Mouse (Mus musculus) heart, adult 2 months (tissue): ENCODE data around the gene 2610042L04Rik. TPM values are rescaled to one million over a fixed set of nuclear protein-coding genes. Genes with fewer than 3 reads are reported as not detected.
"Not testable (repeated sequence)": the region's sequence is repeated elsewhere in the genome, so short reads cannot be mapped to it uniquely, and the experiment has no call there.

Source experiments
- DNase-seq, 2 experiments: peaks; one replicate each; pipeline ENCODE4 v3.0.0; 2021
- H3K27ac ChIP-seq: fragments of 200-600 bp; 2 replicates; pipeline ENCODE4 v1.8.1; 2022
- H3K27me3 ChIP-seq: fragments of 200-500 bp; 2 replicates; pipeline ENCODE4 v1.6.1; 2012; ENCODE audit warnings: mild to moderate bottlenecking, low read length, inconsistent platforms, mixed read lengths; ENCODE audit not compliant: control insufficient read depth, insufficient read depth
- H3K36me3 ChIP-seq: fragments of 200-500 bp; 2 replicates; pipeline ENCODE4 v1.6.1; 2012; ENCODE audit warnings: low read length, inconsistent platforms; ENCODE audit not compliant: control insufficient read depth, insufficient read depth
- H3K4me1 ChIP-seq: fragments of 200-500 bp; 2 replicates; pipeline ENCODE4 v1.6.1; 2011; ENCODE audit warnings: low read length; ENCODE audit not compliant: control insufficient read depth, insufficient read depth
- H3K4me3 ChIP-seq: fragments of 200-600 bp; 2 replicates; pipeline ENCODE4 v1.8.1; 2022
- H3K79me2 ChIP-seq: fragments of 200-500 bp; replicated peaks from 2 replicates; pipeline ENCODE4 v1.6.1; 2012; ENCODE audit warnings: mild to moderate bottlenecking, inconsistent platforms, low read length, moderate library complexity, mixed read lengths; ENCODE audit not compliant: control insufficient read depth, insufficient read depth
- H3K9ac ChIP-seq: fragments of 200-500 bp; 2 replicates; pipeline ENCODE4 v1.6.1; 2012; ENCODE audit warnings: low read depth, mild to moderate bottlenecking, control low read depth, inconsistent platforms, low read length, mixed read lengths
- CTCF ChIP-seq: fragments of 200-600 bp; IDR thresholded peaks from 2 replicates; pipeline ENCODE4 v1.8.1; 2022; ENCODE audit warnings: antibody characterized with exemption, mild to moderate bottlenecking, moderate library complexity
- WGBS: fragments of 180-500 bp; shearing (Covaris S2); methylation state at CpG from one replicate; pipeline ENCODE4 v1.1.7; 2018; 5-methylcytosine and 5-hydroxymethylcytosine counted together
- intact Hi-C: fragments of 180-260 bp; cut with DNase I; formaldehyde crosslinking; loops from one replicate; pipeline ENCODE4 v1.15.1; 2025
- long read RNA-seq: library from polyadenylated mRNA; stranded (forward); transcript quantifications from one replicate; pipeline ENCODE4 v2.0.0, GENCODE M21; 2021
- polyA plus RNA-seq: library from polyadenylated mRNA; depleted of rRNA; stranded (reverse); fragments of >200 nt; gene quantifications from 2 replicates; pipeline ENCODE4 v1.2.3, GENCODE M21; 2012; rRNA removed
- total RNA-seq, 2 experiments: library from RNA; stranded (reverse); gene quantifications; 2 replicates each; pipeline ENCODE4 v1.2.3; 2021

The 2610042L04Rik gene
- total RNA-seq = under 1 TPM in 1 of 2 experiments, not detected in 1; 0.16 TPM
- not detected in 2 replicates for polyA plus RNA-seq
- long read RNA-seq = 0 reads

DNA sequence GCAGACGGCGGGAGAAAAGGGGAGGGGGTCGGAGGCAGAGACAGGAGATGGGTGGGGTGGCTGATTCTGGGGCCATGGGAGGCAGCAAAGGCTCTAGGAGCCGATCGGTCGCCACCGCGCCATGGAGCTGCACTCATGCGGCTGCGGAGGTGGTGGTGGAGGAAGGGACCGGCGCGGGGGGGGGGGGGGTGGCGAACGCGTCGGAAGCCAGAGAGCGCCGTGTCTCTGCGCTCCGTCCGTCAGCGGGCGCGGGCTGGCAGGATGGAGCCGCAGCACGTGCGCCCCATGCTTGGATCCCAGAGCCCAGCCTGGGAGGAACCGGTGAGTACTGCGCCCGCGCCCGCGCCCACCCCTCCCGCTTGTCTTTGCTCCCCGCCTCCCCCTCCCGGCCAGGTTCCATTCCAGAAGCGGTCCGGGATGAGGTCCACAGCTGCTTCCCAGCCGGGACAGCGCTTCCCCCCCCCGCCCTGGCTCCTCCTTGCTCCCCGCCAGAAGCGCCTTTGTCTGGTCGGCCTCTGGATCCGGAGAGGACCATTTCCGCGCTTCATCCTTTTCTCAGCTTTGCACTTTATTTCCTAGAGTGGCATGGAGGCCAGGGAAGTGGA lies at the start of gene 2610042L04Rik:
TSS of gene 2610042L04Rik (plus strand) at position 288 of the 605 bp plus-strand sequence.
- H3K36me3 ChIP-seq, H3K9ac ChIP-seq, H3K27me3 ChIP-seq, DNase-seq, H3K4me1 ChIP-seq, H3K4me3 ChIP-seq, intact Hi-C loops, H3K27ac ChIP-seq, H3K79me2 ChIP-seq: not testable (repeated sequence)
- whole genome bisulfite sequencing = 2% methylated on average over 29 of the region's 48 CpGs

GRCm38 (mm10) chr14:4316983-4317382 lies 17.6 kb upstream of the 2610042L04Rik start, which contains the start of gene Gm3149:
Gm3149 (plus strand) TSS chr14:4317283.
- no CpG with 5 or more reads among the region's 1 CpGs for WGBS
- H3K79me2 ChIP-seq, DNase-seq, H3K27me3 ChIP-seq, H3K4me3 ChIP-seq, H3K36me3 ChIP-seq, H3K27ac ChIP-seq, H3K4me1 ChIP-seq, H3K9ac ChIP-seq, intact Hi-C loops: not testable (repeated sequence)

DNA sequence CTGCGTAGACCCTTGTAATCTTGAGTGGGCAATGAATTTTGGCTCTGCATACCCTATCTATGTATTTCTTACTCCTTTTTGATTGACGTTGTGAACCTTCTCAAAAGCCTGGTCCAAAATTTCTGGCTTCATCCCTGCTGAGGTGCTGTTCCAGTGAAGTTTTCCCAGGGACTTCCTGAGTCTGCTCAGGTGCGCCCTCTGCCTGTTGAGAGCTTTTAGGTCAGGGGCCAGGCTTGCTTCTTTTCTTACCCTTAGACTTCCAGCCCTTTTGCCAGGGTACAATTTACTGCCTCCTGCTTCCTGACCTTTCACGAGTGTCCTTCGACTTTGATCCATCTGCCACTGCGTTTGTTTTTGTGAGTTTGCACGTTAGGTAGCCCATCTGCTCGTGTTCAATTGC lies 943 bp downstream of the 2610042L04Rik start:
- H3K27ac ChIP-seq, DNase-seq, H3K4me3 ChIP-seq, H3K4me1 ChIP-seq, H3K36me3 ChIP-seq, H3K79me2 ChIP-seq, H3K27me3 ChIP-seq, intact Hi-C loops, H3K9ac ChIP-seq: not testable (repeated sequence)
- TF ChIP-seq CTCF = peak; percentile 37; the same call in 1 of the 2 replicates
- WGBS = 10% methylated on average over 7 of the region's 8 CpGs

GRCm38 (mm10) chr14:4368991-4369390 lies 34.4 kb downstream of the 2610042L04Rik start:
- H3K36me3 ChIP-seq, H3K27me3 ChIP-seq, H3K4me3 ChIP-seq, H3K79me2 ChIP-seq, H3K4me1 ChIP-seq, DNase-seq, H3K27ac ChIP-seq, intact Hi-C loops, H3K9ac ChIP-seq: not testable (repeated sequence)
- 74% methylated on average over 3 of the region's 3 CpGs for WGBS

DNA sequence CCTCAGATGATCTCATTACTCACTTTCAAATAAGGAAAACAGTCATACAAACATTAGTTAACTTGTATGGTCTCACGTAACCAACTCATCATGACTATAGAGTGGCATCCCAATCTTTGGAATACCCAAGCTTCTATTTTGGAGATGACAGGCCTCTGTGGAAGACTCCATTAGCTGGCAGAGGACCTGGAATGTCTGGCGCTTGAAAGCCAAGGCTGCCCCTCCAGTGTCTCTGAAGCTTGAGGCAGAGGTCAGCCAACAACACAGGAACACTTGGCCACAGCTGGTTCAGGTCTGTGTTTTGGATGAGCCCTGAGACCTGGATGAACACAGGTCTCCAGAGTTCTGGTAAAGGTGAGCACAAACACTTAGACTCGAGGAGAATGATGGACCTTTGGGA lies 35.1 kb downstream of the 2610042L04Rik start:
- intact Hi-C loops, H3K27ac ChIP-seq, H3K9ac ChIP-seq, H3K4me1 ChIP-seq, H3K4me3 ChIP-seq, H3K27me3 ChIP-seq, H3K79me2 ChIP-seq, H3K36me3 ChIP-seq: not testable (repeated sequence)
- WGBS = 53% methylated on average over 3 of the region's 3 CpGs
- peak; percentile 4 to 19 for DNase-seq

DNA sequence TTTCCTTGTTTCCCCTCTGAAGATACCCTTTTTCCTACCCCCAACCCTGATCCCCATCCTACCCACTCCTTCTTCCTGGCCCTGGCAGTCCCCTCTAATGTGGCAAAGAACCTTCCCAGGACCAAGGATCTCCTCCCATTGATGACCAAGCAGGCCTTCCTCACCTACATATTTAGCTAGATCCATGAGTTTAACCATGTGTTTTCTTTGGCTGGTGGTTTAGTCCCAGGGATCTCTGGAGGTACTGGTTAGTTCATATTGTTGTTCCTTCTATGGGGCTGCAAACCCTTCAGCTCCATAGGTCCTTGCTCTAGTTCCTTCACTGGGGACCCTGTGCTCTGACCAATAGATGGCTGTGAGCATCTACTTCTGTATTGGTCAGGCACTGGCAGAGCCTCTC lies 43.3 kb downstream of the 2610042L04Rik start:
- H3K36me3 ChIP-seq, H3K79me2 ChIP-seq, H3K27ac ChIP-seq, intact Hi-C loops, H3K4me1 ChIP-seq, H3K27me3 ChIP-seq, H3K9ac ChIP-seq, H3K4me3 ChIP-seq: not testable (repeated sequence)
- DNase-seq = peak; percentile 11 to 19

DNA sequence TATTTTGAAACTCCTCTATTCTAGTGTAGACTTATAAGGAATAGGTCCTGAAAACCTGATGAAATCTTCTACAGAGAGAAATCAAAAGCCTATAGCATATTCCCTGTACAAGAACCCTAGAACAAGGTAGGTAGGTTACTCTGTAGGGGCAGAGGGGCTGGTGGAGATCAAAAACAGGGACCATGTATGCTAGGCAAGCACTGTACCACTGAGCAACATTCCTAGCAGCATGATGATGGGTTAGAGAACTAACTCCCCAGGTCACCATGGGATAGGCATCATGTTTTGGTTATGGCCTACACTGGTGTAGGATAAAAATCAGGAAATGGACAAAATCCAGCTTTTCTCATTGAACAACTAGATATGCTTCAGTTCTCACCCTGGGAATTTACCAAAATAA lies 51.0 kb downstream of the 2610042L04Rik start:
- intact Hi-C loops, H3K27me3 ChIP-seq, H3K4me1 ChIP-seq, H3K4me3 ChIP-seq, H3K9ac ChIP-seq, H3K79me2 ChIP-seq, H3K27ac ChIP-seq, H3K36me3 ChIP-seq, DNase-seq: not testable (repeated sequence)

- WGBS = 81% methylated on average over 4 of the region's 6 CpGs
- intact Hi-C loops = not testable (repeated sequence)
Observed at GRCm38 (mm10) chr14:4392841-4393530, 58.4 kb downstream of the 2610042L04Rik start.

GRCm38 (mm10) chr14:4397226-4397625 lies 62.7 kb downstream of the 2610042L04Rik start, which contains the start of gene Gm3159:
Gm3159 (plus strand) TSS chr14:4397526.
- intact Hi-C loops, H3K9ac ChIP-seq: not testable (repeated sequence)

More at GRCm38 (mm10) chr14:4392841-4393530, 58.4 kb downstream of the 2610042L04Rik start:
- H3K4me3 ChIP-seq, DNase-seq, H3K27me3 ChIP-seq, H3K4me1 ChIP-seq, H3K79me2 ChIP-seq, H3K27ac ChIP-seq, H3K9ac ChIP-seq, H3K36me3 ChIP-seq: not testable (repeated sequence)

GRCm38 (mm10) chr14:4398624-4399023 lies 64.1 kb downstream of the 2610042L04Rik start:
- H3K4me1 ChIP-seq, H3K79me2 ChIP-seq, intact Hi-C loops, H3K9ac ChIP-seq, H3K27me3 ChIP-seq, DNase-seq, H3K36me3 ChIP-seq, H3K4me3 ChIP-seq, H3K27ac ChIP-seq: not testable (repeated sequence)

More at GRCm38 (mm10) chr14:4397226-4397625, 62.7 kb downstream of the 2610042L04Rik start, which contains the start of gene Gm3159:
- not testable (repeated sequence) for H3K36me3 ChIP-seq, DNase-seq, H3K27ac ChIP-seq, H3K27me3 ChIP-seq, H3K79me2 ChIP-seq, H3K4me3 ChIP-seq, H3K4me1 ChIP-seq
- WGBS = 77% methylated on average over 2 of the region's 3 CpGs
